Mouse (Mus musculus): Measurements from ENCODE around the gene Snta1.

The Snta1 gene

GRCm38 (mm10) chr2:154407643-154408445, at the start of gene Snta1:
Snta1 (minus strand) TSS chr2:154408099.
- CTCF ChIA-PET = interaction anchor here (0.7 kb wide), 1 partner anchor 161 kb away, joined by 9 read pairs; no protein-coding TSS in a partner anchor

GRCm38 (mm10) chr2:154456621-154457020, 48.7 kb upstream of the Snta1 start:
- CTCF ChIA-PET = interaction anchor here (0.6 kb wide), 1 partner anchor 414 kb away, joined by 8 read pairs; no protein-coding TSS in a partner anchor

GRCm38 (mm10) chr2:154455776-154456175, 47.9 kb upstream of the Snta1 start:
- CTCF ChIA-PET = interaction anchor here (0.6 kb wide), 1 partner anchor 415 kb away, joined by 8 read pairs; no protein-coding TSS in a partner anchor

- CTCF ChIA-PET = no interaction called here
Observed at GRCm38 (mm10) chr2:154454605-154455004, 46.7 kb upstream of the Snta1 start.

GRCm38 (mm10) chr2:154454099-154454498, 46.2 kb upstream of the Snta1 start:
- CTCF ChIA-PET = interaction anchor here (0.7 kb wide), 1 partner anchor 150 kb away, joined by 6 read pairs; the partner anchor contains the start of gene Pxmp4

GRCm38 (mm10) chr2:154452951-154453350, 45.1 kb upstream of the Snta1 start:
- CTCF ChIA-PET = interaction anchor here (0.6 kb wide), 1 partner anchor 43 kb away, joined by 3 read pairs; no protein-coding TSS in a partner anchor

GRCm38 (mm10) chr2:154448633-154449032, 40.7 kb upstream of the Snta1 start:
- CTCF ChIA-PET = no interaction called here

DNA sequence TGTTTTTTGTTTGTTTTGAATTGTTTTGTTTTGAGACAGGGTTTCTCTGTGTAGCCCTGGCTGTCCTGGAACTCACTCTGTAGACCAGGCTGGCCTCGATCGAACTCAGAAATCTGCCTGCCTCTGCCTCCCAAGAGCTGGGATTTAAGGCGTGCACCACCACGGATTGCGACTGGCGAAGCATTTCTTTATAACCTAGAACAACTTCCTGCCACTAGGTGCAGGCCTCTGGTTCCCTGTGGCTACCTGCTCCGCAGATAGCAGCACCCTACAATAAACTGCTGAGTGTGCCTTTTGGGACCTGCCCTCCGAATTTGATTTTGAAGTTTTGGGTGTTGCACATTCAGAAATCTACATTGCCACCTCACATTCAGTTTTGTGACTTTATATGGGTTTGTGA, 39.9 kb upstream of the Snta1 start:
- CTCF ChIA-PET = no interaction called here

DNA sequence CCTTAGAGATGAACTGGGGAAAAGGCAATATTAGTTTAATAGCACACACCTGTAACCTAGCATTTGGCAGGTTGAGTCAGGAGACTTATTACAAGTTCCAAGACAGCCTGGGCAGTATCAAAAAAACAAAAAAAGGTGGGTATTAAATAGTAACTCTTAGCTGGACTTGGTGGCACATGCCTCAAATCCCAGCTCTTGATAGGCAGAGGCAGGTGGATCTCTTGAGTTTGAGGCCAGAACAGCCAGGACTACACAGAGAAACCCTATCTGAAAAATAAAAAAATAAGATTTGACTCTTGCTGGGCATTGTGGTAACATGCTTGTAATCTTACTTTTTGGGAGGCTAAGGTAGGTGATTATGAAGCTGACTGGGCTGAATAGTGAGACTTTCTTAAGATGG, 32.6 kb upstream of the Snta1 start:
- CTCF ChIA-PET = no interaction called here

GRCm38 (mm10) chr2:154437191-154437527, 29.3 kb upstream of the Snta1 start:
- CTCF ChIA-PET = no interaction called here

DNA sequence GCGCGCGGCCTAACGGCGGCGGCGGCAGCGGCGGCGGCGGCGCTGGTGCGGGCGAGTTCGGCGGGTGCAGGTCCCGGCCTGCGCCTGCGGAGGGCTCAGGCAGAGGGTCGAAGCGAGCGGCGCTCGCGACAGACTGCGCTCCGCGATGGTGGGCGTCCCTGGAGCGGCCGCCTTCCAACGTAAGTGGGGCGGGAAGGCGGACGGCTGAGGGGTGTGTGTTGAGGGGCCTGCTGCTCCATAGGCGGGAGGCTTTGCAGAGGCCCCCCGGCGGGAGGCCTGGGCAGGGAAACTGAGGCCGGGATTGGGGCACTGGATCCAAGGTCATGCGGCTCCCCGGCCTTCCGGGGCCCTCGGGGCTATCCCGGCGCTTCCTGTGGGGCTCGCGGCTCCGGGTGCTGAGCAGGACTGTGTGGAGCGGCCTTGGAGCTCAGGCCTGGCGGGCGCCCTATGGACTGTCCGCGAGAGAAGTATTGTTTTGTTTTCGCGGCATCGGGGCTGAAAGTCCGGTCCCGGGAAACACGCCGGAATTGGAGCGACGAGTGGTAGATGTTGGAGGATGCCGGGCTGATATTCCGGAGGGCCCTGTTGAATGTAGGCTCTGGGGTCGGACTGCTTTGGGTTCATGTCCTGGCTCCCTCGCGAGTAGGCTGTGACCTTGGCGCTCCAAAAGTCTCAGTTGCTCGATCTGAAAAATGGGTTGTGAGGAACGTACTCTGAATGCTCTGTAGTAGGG, 28.7 kb upstream of the Snta1 start, which contains the start of gene Cbfa2t2:
Gene Cbfa2t2 (plus strand): TSS at position 24 of the 733 bp plus-strand sequence.
- CTCF ChIA-PET = no interaction called here

- CTCF ChIA-PET = no interaction called here
Observed at GRCm38 (mm10) chr2:154436076-154436457, 28.2 kb upstream of the Snta1 start.

DNA sequence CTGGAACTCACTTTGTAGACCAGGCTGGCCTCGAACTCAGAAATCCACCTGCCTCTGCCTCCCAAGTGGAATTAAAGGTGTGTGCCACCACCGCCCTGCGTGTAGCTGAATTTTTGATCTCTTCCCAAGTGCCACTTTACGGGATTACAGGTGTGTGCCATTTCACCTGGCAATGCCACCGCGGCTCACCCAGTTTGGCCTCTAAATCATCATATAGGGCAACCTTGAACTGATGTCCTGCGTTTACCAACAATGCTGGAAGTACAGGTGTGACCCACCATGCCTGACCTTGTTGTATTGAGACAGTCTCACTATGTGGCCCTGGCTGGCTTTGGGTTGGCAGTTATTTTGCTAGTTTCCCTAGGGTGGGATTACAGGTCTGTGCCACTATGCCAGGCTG, 26.8 kb upstream of the Snta1 start:
- CTCF ChIA-PET = interaction anchor here (0.7 kb wide), 1 partner anchor 89 kb away, joined by 4 read pairs; no protein-coding TSS in a partner anchor

- CTCF ChIA-PET = interaction anchor here (0.6 to 0.7 kb wide), 4 partner anchors 10 to 470 kb away, joined by 3 to 17 read pairs (median 3); no protein-coding TSS in a partner anchor
Observed at GRCm38 (mm10) chr2:154433391-154433790, 25.5 kb upstream of the Snta1 start.

GRCm38 (mm10) chr2:154432696-154433095, 24.8 kb upstream of the Snta1 start:
- CTCF ChIA-PET = no interaction called here

- CTCF ChIA-PET = no interaction called here
Observed at GRCm38 (mm10) chr2:154430566-154430965, 22.7 kb upstream of the Snta1 start.

- CTCF ChIA-PET = interaction anchor here (0.6 to 0.7 kb wide), 2 partner anchors 16 to 29 kb away, joined by 3 to 5 read pairs; no protein-coding TSS in a partner anchor
Observed at GRCm38 (mm10) chr2:154427853-154428360, 20.0 kb upstream of the Snta1 start.

DNA sequence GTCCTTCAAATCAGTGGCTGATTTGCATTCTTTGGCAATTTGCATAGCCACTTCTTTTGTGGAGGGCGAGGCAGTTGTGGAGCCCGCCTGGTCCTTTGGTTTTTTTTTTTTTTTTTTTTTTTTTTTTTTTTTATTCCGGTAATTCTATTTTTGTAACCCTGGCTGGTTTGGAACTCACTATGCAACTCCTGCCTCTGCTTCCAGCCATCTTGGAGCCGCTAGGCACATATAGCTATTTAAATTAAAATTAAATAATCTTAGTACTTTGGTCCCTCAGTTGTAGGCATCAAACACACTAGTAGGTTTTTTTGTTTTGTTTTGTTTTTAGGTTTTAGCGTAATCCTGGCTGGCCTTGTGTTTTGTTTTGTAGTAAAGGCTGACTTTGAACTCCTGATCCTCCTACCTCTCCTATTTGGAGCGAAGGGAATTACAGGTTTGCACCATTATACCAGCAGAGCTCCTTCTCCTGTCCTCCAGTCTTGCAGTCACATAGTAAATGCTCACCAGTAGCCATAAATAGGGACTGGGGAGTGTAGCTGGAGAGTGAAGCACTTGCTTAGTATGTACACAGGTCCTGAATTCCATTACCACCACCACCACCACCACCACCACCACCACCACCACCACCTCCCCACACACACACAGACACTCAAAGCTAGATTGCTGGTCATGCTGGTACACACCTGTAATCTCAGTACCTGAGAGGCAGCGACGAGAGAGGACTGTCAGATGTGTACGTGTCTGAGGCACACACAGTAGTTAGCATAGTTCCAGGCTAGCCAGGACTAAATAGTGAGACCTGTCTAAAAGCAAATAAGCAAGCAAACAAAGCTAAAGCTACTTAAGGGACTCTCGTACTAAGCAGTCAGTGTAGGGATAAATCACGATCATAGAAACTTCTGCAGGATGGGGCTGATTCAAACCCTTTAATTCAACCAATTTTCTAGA, 19.3 kb upstream of the Snta1 start:
- CTCF ChIA-PET = interaction anchor here (0.6 to 0.7 kb wide), 2 partner anchors 16 to 29 kb away, joined by 3 to 5 read pairs; no protein-coding TSS in a partner anchor

GRCm38 (mm10) chr2:154426188-154426904, 18.4 kb upstream of the Snta1 start:
- CTCF ChIA-PET = interaction anchor here (0.7 kb wide), 1 partner anchor 94 kb away, joined by 4 read pairs; no protein-coding TSS in a partner anchor

DNA sequence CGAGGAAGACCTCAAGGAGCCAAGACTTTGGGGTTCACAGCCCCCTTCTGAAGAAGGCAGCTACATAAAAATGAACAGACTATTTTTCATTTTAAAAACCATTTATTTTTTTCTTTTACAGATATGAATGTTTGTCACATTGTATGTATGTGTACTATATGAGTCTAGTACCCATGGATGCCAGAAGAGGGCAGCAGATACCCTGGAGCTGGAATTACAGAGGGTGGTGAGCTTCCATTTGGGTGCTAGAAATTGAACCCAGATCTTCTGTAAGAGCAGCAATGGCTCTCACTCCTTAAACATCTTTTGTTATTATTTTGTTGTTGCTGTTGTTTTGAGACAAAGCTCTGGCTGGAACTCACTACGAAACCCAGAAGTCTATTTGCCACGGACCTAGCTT, 17.6 kb upstream of the Snta1 start:
- CTCF ChIA-PET = interaction anchor here (0.7 kb wide), 1 partner anchor 95 kb away, joined by 4 read pairs; no protein-coding TSS in a partner anchor

Measured in spleen, embryonic (tissue).